Mouse (Mus musculus): ENCODE results near the gene Actbl2. TPM values are rescaled to one million over a fixed set of nuclear protein-coding genes. Genes with fewer than 3 reads are reported as not detected.

Gene Actbl2
- polyA plus RNA-seq, 1 experiment from 2014 or later = not detected

DNA sequence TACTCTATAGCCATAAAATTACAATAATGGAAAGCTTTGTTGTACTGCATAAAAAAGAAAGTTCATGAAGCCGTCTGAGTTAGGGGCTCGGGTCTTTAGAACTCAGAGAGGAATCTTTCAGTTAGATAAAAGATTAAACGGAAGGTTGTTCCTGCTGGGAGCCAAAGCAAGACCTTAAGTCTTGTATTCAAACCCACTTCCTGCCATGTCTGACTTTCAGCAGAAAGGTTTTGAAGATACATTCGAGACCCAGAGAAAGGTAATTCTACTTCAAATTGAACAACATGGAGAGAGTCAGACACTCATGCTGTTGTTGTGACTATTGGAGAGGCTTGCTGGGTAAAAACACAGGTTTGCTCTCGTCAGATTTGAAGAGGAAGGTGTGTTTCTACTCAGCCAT lies 3.0 kb upstream of the Actbl2 start:
- H3K36me3 ChIP-seq = no peaks in the 10 kb centered on the region
- WGBS = 49% methylated on average over 5 of the region's 5 CpGs
- H3K9me3 ChIP-seq = no peaks in the 10 kb centered on the region
- no peak overlapping the region for H3K4me2 ChIP-seq (replicated peaks)
- no peak for ATAC-seq
- no peak overlapping the region for H3K27ac ChIP-seq
- no peak overlapping the region for H3K9ac ChIP-seq (replicated peaks)
- H3K27me3 ChIP-seq = no peaks in the 10 kb centered on the region
- no peak overlapping the region for H3K4me3 ChIP-seq (replicated peaks)
- no peaks in the 10 kb centered on the region for H3K4me1 ChIP-seq (replicated peaks)

DNA sequence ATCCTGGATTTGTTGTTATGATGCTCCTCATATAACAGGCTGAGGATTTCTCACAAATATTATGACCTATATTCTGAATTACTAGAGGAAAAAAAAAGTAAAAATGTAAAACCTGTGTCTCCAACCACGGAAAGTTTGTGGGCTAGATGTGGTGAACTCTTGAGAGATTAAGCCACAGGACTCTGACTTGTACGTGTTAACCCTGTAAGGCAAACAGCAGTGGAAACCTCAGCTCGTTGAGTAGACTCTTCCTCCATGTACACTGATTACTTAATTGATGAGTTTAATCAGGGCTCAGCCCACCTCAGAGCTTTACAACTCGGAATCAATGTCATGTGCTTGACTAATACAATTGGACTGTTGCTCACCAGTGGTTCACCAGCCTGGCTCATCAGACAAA lies 3.2 kb downstream of the Actbl2 start:
- H3K27me3 ChIP-seq = no peaks in the 10 kb centered on the region
- H3K9me3 ChIP-seq = no peaks in the 10 kb centered on the region
- H3K36me3 ChIP-seq = no peaks in the 10 kb centered on the region
- H3K9ac ChIP-seq (replicated peaks) = no peak overlapping the region
- no peak overlapping the region for H3K4me2 ChIP-seq (replicated peaks)
- H3K4me1 ChIP-seq (replicated peaks) = no peaks in the 10 kb centered on the region
- no peak overlapping the region for H3K4me3 ChIP-seq (replicated peaks)
- ATAC-seq = no peak
- H3K27ac ChIP-seq = no peak overlapping the region
- 84% methylated on average over 4 of the region's 4 CpGs for WGBS

DNA sequence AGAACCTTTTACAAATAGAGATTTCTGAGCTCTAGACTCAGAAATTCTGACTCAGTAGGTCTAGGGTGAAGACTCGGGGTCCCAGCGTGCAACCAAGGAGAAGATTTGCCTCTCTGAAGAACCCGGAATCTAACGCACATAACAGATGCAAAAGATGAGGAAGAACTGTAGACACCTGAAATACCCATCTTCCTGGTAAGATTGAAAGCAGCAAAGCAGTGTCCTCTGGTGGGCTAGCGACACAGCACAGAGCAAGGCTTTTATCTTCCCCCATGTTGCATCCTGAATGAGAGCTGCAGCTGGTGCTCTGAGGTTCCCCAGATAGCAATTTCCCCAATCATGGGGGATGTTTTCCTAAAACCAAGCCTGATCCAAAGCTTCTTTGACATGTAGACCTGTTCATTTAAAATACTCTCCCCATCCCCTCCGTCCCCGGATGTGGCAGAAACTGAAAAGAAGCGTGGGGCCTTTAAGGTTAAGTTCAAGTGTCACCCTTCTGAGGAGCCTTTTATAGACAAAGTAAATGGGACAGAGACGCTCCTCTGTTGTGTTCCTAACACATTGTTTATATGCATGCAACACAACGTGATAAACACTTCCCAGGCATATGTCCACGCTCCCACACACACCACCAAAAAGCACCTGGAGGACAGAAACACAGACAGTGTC lies 3.7 kb downstream of the Actbl2 start:
- Histone ChIP-seq H3K4me3 (replicated peaks) (no peak overlapping the region), H3K27me3 (no peaks in the 10 kb centered on the region), H3K9me3 (no peaks in the 10 kb centered on the region), H3K4me2 (replicated peaks) (no peak overlapping the region), H3K27ac (no peak overlapping the region), H3K4me1 (replicated peaks) (no peaks in the 10 kb centered on the region), H3K9ac (replicated peaks) (no peak overlapping the region), H3K36me3 (no peaks in the 10 kb centered on the region)
- ATAC-seq = no peak
- 83% methylated on average over 11 of the region's 11 CpGs for WGBS

DNA sequence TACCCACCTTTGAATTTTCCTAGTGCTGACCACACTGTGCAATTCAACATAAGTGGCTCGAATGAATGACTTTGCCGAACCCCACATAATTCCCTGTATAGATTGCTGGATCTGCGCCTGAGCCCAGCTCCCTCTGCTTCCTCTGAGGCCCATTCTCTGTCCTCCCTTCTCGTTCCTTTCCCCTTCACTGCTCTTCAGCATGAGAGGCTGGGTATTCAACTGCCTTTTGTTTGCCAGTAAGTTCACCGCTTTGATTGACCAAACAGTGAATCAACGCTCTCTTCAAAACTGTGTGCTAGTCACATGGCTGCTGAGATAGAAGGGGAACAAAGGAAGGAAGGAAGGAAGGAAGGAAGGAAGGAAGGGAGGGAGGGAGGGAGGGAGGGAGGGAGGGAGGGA lies 4.3 kb downstream of the Actbl2 start:
- Histone ChIP-seq H3K4me1 (replicated peaks) (no peaks in the 10 kb centered on the region), H3K4me2 (replicated peaks) (no peak overlapping the region), H3K9ac (replicated peaks) (no peak overlapping the region), H3K27me3 (no peaks in the 10 kb centered on the region), H3K9me3 (no peaks in the 10 kb centered on the region), H3K36me3 (no peaks in the 10 kb centered on the region), H3K4me3 (replicated peaks) (no peak overlapping the region), H3K27ac (no peak overlapping the region)
- 35% methylated on average over 6 of the region's 6 CpGs for WGBS
- no peak for ATAC-seq

DNA sequence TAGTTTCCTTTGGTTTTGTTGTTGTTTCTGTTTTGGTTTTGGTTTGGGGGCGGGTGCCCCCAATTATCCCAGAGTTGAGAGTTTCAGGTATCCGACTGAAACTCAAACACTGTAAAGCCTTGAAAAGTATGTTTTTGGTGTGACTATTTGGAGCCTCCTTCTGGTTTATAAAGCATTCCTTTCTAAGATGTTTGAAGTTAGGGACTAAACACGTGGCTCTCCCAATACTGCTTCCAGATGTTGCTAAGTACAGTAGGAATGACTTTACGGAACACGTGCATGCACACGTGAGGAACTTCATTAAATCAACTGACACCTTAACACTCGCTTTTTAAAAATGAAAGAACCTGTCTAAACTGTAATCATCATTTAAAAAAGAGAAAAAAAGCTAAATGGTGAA lies 4.9 kb downstream of the Actbl2 start:
- Histone ChIP-seq H3K4me1 (replicated peaks) (no peaks in the 10 kb centered on the region), H3K27me3 (no peaks in the 10 kb centered on the region), H3K27ac (no peak overlapping the region), H3K36me3 (no peaks in the 10 kb centered on the region), H3K4me3 (replicated peaks) (no peak overlapping the region), H3K9me3 (no peaks in the 10 kb centered on the region), H3K9ac (replicated peaks) (no peak overlapping the region), H3K4me2 (replicated peaks) (no peak overlapping the region)
- WGBS = 81% methylated on average over 7 of the region's 7 CpGs
- no peak for ATAC-seq

DNA sequence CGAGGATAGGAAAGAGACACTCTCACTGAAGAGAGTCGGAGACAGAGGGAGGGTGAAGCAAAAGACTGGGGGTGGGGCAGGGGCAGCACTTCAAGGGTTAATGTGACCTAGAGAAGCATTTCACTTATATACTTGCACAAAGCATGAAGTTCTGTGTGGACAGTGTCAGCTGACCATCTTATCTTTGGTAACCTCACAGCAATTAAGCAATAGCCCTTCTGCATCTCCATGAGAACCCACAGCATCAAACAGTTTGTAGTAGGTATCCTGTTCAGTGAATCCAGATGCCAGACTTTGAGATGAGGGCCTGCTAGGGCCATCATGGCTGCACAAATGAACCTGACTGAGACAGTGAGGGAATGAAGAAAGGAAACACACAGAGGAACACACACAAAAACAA lies 8.4 kb downstream of the Actbl2 start:
- no peak for ATAC-seq
- WGBS = 84% methylated on average over 2 of the region's 2 CpGs
- no peak overlapping the region for H3K9ac ChIP-seq (replicated peaks)
- H3K4me2 ChIP-seq (replicated peaks) = no peak overlapping the region
- H3K9me3 ChIP-seq = no peaks in the 10 kb centered on the region
- H3K4me3 ChIP-seq (replicated peaks) = no peak overlapping the region
- H3K27me3 ChIP-seq = no peaks in the 10 kb centered on the region
- H3K4me1 ChIP-seq (replicated peaks) = 0 out of 2 replicates have a peak, but pooled peaks cover 7% of the 10 kb centered on the region
- H3K36me3 ChIP-seq = no peaks in the 10 kb centered on the region
- H3K27ac ChIP-seq = no peak overlapping the region

DNA sequence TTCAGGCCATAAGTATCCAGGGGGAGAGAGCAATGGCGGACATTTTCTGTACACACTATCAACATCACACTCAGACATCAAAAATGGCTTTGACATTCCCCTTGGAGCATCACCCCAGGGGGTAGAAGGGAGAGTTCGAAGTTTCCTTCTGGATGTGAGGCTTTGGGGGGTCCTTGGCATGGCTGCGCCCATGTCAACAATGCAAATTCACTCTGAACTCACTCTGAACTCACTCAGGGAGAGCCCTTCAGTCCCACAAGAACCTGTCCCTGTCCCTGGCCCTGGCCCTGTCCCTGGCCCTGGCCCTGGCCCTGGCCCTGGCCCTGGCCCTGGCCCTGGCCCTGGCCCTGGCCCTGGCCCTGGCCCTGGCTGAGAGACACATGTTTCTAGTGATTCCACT lies 8.9 kb downstream of the Actbl2 start:
- Histone ChIP-seq H3K9me3 (no peaks in the 10 kb centered on the region), H3K27me3 (no peaks in the 10 kb centered on the region), H3K27ac (no peak overlapping the region), H3K4me1 (replicated peaks) (0 out of 2 replicates have a peak, but pooled peaks cover 7% of the 10 kb centered on the region), H3K9ac (replicated peaks) (no peak overlapping the region), H3K4me2 (replicated peaks) (no peak overlapping the region), H3K4me3 (replicated peaks) (no peak overlapping the region), H3K36me3 (no peaks in the 10 kb centered on the region)
- 82% methylated on average over 3 of the region's 3 CpGs for WGBS
- ATAC-seq = no peak

DNA sequence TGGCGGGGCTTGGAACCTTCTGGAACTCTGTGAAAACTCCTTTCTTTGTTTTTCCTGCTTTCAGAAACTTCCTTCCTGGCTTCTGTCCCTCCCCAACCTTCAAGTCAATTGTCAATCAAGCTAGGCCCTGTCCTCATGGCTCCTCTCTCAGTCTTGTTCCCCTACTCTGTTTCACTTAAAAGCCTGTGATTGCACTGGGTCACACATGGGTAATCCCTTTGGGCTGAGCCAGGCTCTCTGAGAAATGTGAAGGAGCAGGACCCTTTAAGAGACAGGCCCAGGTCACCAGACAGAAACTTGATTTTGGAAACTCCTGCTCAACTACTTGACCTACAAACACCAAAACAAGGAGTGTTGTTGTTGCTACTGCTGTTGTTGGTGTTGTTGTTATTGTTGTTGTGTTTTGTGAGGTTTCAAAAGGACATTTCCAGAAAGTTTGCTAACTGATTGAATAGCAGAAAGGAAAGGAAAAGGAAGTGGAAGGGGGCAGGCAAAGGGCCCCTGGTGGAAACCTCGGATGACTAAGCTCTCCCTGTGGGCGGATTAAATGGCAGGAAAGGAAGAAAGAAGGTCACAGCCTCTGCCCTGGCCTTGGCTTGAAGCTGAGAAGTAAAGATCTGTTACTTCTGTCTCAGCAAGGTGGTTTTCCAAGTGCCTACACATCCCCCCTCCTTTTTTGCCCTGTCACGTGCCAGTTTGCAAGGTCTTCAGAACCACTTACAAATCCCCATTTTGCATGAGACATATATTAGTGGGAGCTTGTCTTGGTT lies 10.6 kb downstream of the Actbl2 start:
- H3K4me2 ChIP-seq (replicated peaks) = no peak overlapping the region
- H3K4me3 ChIP-seq (replicated peaks) = no peak overlapping the region
- no peaks in the 10 kb centered on the region for H3K36me3 ChIP-seq
- 0 out of 2 replicates have a peak, but pooled peaks cover 7% of the 10 kb centered on the region for H3K4me1 ChIP-seq (replicated peaks)
- H3K9me3 ChIP-seq = no peaks in the 10 kb centered on the region
- no peaks in the 10 kb centered on the region for H3K27me3 ChIP-seq
- WGBS = 67% methylated on average over 4 of the region's 4 CpGs
- no peak overlapping the region for H3K9ac ChIP-seq (replicated peaks)
- no peak overlapping the region for H3K27ac ChIP-seq
- ATAC-seq = no peak

DNA sequence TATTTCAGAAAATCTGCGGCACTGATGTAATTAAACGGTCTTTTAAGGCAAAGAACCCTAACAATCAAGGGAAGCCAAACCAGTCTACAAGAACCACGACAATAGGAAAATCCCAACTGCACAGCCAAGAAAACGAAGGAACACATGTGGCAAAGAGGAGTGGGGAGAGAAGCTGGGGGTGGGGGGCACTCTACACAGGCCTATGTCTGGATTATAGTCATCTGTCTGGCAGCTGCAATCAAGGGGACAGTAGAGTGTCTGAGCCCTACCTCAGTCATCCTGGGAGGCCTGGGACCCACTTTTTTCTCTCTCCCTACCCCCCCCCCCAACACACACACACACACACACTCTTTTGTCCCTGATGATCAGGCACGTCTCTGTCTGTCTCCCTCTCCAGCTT lies 12.0 kb downstream of the Actbl2 start:
- WGBS = 64% methylated on average over 5 of the region's 5 CpGs
- no peaks in the 10 kb centered on the region for H3K27me3 ChIP-seq
- no peaks in the 10 kb centered on the region for H3K9me3 ChIP-seq
- no peak overlapping the region for H3K9ac ChIP-seq (replicated peaks)
- H3K4me3 ChIP-seq (replicated peaks) = no peak overlapping the region
- H3K36me3 ChIP-seq = no peaks in the 10 kb centered on the region
- no peak for ATAC-seq
- H3K4me2 ChIP-seq (replicated peaks) = no peak overlapping the region
- H3K4me1 ChIP-seq (replicated peaks) = 0 out of 2 replicates have a peak, but pooled peaks cover 7% of the 10 kb centered on the region
- H3K27ac ChIP-seq = no peak overlapping the region

DNA sequence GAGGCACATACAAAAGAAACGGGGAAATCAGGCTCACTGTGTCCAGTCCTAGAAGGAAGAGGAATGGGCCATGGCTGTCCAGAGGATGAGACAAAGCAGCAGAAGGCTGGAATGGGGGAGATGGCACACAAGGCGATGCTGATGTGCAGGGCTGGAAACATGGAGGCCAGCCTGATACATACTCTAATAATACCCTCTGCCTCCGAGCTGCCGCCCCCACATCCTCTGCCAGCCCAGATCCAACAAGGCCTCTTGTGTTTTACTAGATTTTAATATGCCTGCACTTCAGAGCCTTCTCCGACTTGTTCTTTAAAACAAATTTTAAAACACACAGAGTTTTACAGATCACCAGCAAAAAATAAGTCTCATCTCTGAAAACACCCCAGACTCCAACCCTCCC lies 14.2 kb downstream of the Actbl2 start:
- 96% methylated on average over 5 of the region's 5 CpGs for WGBS
- no peak overlapping the region for H3K27ac ChIP-seq
- no peak for ATAC-seq

DNA sequence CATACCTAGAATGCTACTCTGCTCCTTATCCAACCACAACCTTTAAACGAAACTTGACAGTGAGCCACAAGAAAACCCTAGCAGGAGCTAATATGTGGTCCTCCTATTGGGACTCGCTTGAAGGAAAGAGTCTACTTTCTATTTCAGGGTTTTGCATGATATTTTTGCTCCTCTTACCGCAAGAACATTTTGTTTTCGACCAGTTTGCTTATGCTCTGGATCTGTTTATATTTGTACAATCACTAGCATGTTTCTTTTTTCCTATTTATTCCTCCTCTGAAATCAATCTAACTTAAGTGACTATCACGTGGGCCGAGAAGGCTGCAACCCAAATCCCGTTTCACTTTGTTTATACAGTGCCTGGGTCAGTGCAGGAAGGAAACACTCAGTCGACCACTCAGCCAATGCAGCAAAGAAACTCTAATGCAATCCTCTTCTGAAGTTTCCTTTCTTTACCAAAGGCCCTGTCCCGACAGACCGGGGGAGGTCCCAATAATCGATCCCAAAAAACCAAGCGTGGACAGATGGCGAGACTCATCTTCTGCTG lies 15.0 kb downstream of the Actbl2 start:
- Histone ChIP-seq H3K4me3 (replicated peaks) (no peak overlapping the region), H3K4me2 (replicated peaks) (no peak overlapping the region), H3K9me3 (no peaks in the 10 kb centered on the region), H3K9ac (replicated peaks) (no peak overlapping the region), H3K27ac (no peak overlapping the region), H3K36me3 (no peaks in the 10 kb centered on the region), H3K27me3 (no peaks in the 10 kb centered on the region), H3K4me1 (replicated peaks) (0 out of 2 replicates have a peak, but pooled peaks cover 7% of the 10 kb centered on the region)
- WGBS = 92% methylated on average over 13 of the region's 13 CpGs
- ATAC-seq = no peak

More for the DNA sequence above, 14.2 kb downstream of the Actbl2 start:
- H3K36me3 ChIP-seq = no peaks in the 10 kb centered on the region
- H3K4me1 ChIP-seq (replicated peaks) = 0 out of 2 replicates have a peak, but pooled peaks cover 7% of the 10 kb centered on the region
- H3K4me2 ChIP-seq (replicated peaks) = no peak overlapping the region
- no peaks in the 10 kb centered on the region for H3K27me3 ChIP-seq
- no peaks in the 10 kb centered on the region for H3K9me3 ChIP-seq
- H3K9ac ChIP-seq (replicated peaks) = no peak overlapping the region
- H3K4me3 ChIP-seq (replicated peaks) = no peak overlapping the region

DNA sequence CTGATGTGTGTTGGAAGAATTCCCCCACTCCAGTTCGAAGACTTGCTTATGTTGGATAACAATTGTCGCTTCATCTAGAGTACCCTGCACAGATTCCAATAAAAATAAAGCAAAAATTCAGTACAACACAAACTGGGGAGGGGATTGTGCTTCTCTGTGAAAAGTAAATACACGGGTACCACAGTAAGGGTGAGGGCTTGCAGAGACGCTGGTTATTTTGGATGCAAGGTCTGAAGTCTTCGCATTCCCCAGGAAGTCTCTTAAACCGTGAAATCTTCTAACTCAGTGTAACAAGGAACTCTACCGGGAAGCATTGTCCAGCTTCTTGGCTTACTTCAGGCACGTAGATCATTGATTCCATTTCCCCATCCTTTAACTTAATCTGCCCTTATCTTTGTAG lies 17.1 kb downstream of the Actbl2 start:
- H3K4me2 ChIP-seq (replicated peaks) = no peak overlapping the region

More for the DNA sequence above, 17.1 kb downstream of the Actbl2 start:
- Histone ChIP-seq H3K36me3 (no peaks in the 10 kb centered on the region), H3K9ac (replicated peaks) (no peak overlapping the region), H3K27ac (no peak overlapping the region), H3K9me3 (no peaks in the 10 kb centered on the region), H3K4me1 (replicated peaks) (0 out of 2 replicates have a peak, but pooled peaks cover 6% of the 10 kb centered on the region), H3K4me3 (replicated peaks) (no peak overlapping the region), H3K27me3 (no peaks in the 10 kb centered on the region)
- no peak for ATAC-seq
- WGBS = 57% methylated on average over 8 of the region's 8 CpGs

All from midbrain, embryonic 13.5 days (tissue).